Mouse (Mus musculus) myocyte (in vitro differentiated cells): Measurements from ENCODE around the gene Nr4a1. TPM values are rescaled to one million over a fixed set of nuclear protein-coding genes. Genes with fewer than 3 reads are reported as not detected.

ENCODE experiments used
- H3K27me3 ChIP-seq: one replicate; pipeline ENCODE4 v1.6.1; 2011; ENCODE audit not compliant: control insufficient read depth, insufficient read depth, insufficient read length
- H3K36me3 ChIP-seq: one replicate; pipeline ENCODE4 v1.6.1; 2011; ENCODE audit not compliant: control insufficient read depth, insufficient read depth
- H3K4me2 ChIP-seq: one replicate; pipeline ENCODE4 v1.6.1; 2011; ENCODE audit warnings: low read depth, control low read depth
- H3K4me3 ChIP-seq: one replicate; pipeline ENCODE4 v1.5.1; 2011; ENCODE audit warnings: mild to moderate bottlenecking, control low read depth, moderate library complexity
- H3K79me2 ChIP-seq: one replicate; pipeline ENCODE4 v1.6.1; 2011; ENCODE audit not compliant: control insufficient read depth, insufficient read depth
- H3ac ChIP-seq: one replicate; pipeline ENCODE4 v1.6.1; 2011; ENCODE audit not compliant: control insufficient read depth, insufficient read length
- CEBPB ChIP-seq: IDR thresholded peaks from 2 replicates; pipeline ENCODE4 v1.6.1; 2011; ENCODE audit warnings: mild to moderate bottlenecking, moderate library complexity; ENCODE audit not compliant: poor library complexity, insufficient read depth, severe bottlenecking
- E2F4 ChIP-seq: IDR thresholded peaks from one replicate; pipeline ENCODE4 v1.6.1; 2011; ENCODE audit warnings: mild to moderate bottlenecking, control low read depth, moderate library complexity; ENCODE audit not compliant: insufficient read depth
- MAX ChIP-seq: IDR thresholded peaks from one replicate; pipeline ENCODE4 v1.6.1; 2011; ENCODE audit warnings: low read depth, mild to moderate bottlenecking, control low read depth
- MYOD1 ChIP-seq, 3 experiments: IDR thresholded peaks; one replicate each; pipeline ENCODE4 v1.6.1; 2011; ENCODE audit warnings: control low read depth in 2 of 3, low read depth in 2 of 3, mild to moderate bottlenecking in 2 of 3, moderate library complexity in 1 of 3; ENCODE audit not compliant: insufficient read length in 2 of 3, control insufficient read depth in 1 of 3
- MYOG ChIP-seq, 3 experiments: IDR thresholded peaks; one replicate each; pipeline ENCODE4 v1.6.1; 2011; ENCODE audit warnings: control low read depth in 2 of 3, low read depth in 2 of 3, mild to moderate bottlenecking in 2 of 3; ENCODE audit not compliant: insufficient read length in 2 of 3, control insufficient read depth in 1 of 3, insufficient read depth in 1 of 3
- POLR2A ChIP-seq: IDR thresholded peaks from one replicate; pipeline ENCODE4 v1.6.1; 2011; ENCODE audit warnings: low read depth, mild to moderate bottlenecking, control low read depth, moderate library complexity; ENCODE audit not compliant: insufficient read length
- POLR2AphosphoS2 ChIP-seq: IDR thresholded peaks from one replicate; pipeline ENCODE4 v1.6.1; 2011; ENCODE audit warnings: low read depth, control low read depth; ENCODE audit not compliant: insufficient read length
- REST ChIP-seq: IDR thresholded peaks from one replicate; pipeline ENCODE4 v1.6.1; 2011; ENCODE audit warnings: mild to moderate bottlenecking, control low read depth, moderate library complexity; ENCODE audit not compliant: insufficient read depth, insufficient read length
- SRF ChIP-seq: IDR thresholded peaks from one replicate; pipeline ENCODE4 v1.6.1; 2011; ENCODE audit warnings: low read depth; ENCODE audit not compliant: control insufficient read depth, insufficient read length
- TCF12 ChIP-seq: IDR thresholded peaks from one replicate; pipeline ENCODE4 v1.6.1; 2011; ENCODE audit warnings: mild to moderate bottlenecking, control low read depth; ENCODE audit not compliant: poor library complexity, insufficient read depth, severe bottlenecking
- TCF3 ChIP-seq: IDR thresholded peaks from one replicate; pipeline ENCODE4 v1.6.1; 2011; ENCODE audit warnings: low read depth, control low read depth; ENCODE audit not compliant: insufficient read length
- USF1 ChIP-seq: IDR thresholded peaks from one replicate; pipeline ENCODE4 v1.6.1; 2011; ENCODE audit warnings: low read depth, mild to moderate bottlenecking, control low read depth, moderate library complexity
- polyA plus RNA-seq: library from polyadenylated mRNA; unstranded; fragments of >200 nt; fragmentation: generic; extraction: Trizol; gene quantifications from one replicate; pipeline ENCODE4 v1.2.1, GENCODE M21; 2012; ENCODE audit warnings: missing spikeins

Nr4a1 gene
- polyA plus RNA-seq, 1 experiment, result 15.3 TPM

DNA sequence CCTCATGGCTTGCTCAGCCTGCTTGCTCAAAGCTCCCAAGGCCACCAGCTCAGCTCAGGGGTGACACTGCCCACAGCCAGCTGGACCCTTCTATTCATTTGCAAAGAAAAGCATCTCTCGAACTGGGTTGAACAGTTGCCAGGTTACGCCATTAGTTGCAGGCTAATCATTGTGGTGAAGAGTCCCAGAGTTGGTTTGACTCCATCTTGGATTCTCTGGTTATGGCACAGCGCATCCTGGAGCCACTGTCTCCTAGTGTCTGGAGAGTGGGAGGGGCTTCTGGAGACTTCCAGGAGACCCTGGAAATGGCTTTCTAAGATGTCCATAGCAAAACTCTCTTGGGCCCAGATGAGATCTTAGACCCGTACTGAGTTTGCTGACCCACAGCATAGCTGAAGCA lies 61.3 kb downstream of the Nr4a1 start:
- TF ChIP-seq E2F4, result no peak
- no peak for TF ChIP-seq REST
- peak overlapping the region; percentile 2 for H3K4me3 ChIP-seq

GRCm38 (mm10) chr15:101315832-101316231 lies 61.8 kb downstream of the Nr4a1 start:
- peak overlapping the region; percentile 77 for H3K4me2 ChIP-seq
- H3K4me3 ChIP-seq, result peak overlapping the region; percentile 2
- H3K79me2 ChIP-seq, result no peaks in the 10 kb centered on the region
- TF ChIP-seq CEBPB (no peak), MYOD1 (IDR thresholded peaks at IDR 0.05; ENCODE audit: control insufficient read depth in 1 of 3, insufficient read length in 2 of 3, low read depth in 2 of 3) (no peak), USF1 (no peak), TCF12 (no peak), TCF3 (no peak), REST (no peak), SRF (no peak), E2F4 (no peak), MYOG (IDR thresholded peaks at IDR 0.05; ENCODE audit: control insufficient read depth in 1 of 3, insufficient read depth in 1 of 3, insufficient read length in 2 of 3, low read depth in 2 of 3) (no peak), POLR2A (no peak), MAX (no peak), POLR2AphosphoS2 (no peak)
- H3K36me3 ChIP-seq, result no peaks in the 10 kb centered on the region
- H3ac ChIP-seq, result no peak overlapping the region
- H3K27me3 ChIP-seq, result no peaks in the 10 kb centered on the region

More for the DNA sequence above, 61.3 kb downstream of the Nr4a1 start:
- H3K36me3 ChIP-seq, result no peaks in the 10 kb centered on the region
- no peaks in the 10 kb centered on the region for H3K79me2 ChIP-seq
- peak overlapping the region; percentile 77 for H3K4me2 ChIP-seq
- no peaks in the 10 kb centered on the region for H3K27me3 ChIP-seq
- H3ac ChIP-seq, result no peak overlapping the region

DNA sequence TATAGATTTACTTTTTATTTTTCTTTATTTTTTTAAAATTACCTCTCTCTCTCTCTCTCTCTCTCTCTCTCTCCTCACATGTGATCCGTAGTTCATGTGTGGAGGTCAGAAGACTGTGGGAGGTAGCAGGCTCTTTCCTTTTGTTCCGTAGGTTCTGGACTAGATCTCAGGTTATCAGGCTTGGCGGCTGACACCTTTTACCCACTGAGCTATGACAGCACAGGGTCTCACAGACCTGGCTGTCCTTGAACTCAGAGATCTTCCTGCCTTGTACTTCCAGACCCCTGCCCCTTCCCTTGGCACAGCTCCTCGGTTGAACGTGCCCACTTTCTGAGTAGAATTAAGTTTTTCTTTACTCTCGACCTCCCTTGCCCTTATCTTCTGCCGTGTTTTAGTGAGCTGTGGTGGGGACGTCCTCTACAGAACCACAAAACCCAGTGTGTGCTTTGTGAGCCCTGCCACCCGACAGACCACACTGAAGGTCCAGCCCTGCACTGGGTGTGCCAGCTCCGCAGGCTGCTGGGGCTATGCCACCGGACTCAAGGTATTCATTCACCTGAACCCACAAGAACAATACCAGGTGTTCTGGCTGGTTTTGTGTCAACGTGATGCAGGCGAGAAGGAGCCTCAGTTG lies 62.3 kb downstream of the Nr4a1 start:
- TF ChIP-seq MYOD1 (IDR thresholded peaks at IDR 0.05; ENCODE audit: control insufficient read depth in 1 of 3, insufficient read length in 2 of 3, low read depth in 2 of 3) (no peak), POLR2A (no peak), REST (no peak), POLR2AphosphoS2 (no peak), SRF (no peak), CEBPB (no peak), USF1 (no peak), TCF3 (no peak), TCF12 (no peak), MAX (no peak), E2F4 (no peak), MYOG (IDR thresholded peaks at IDR 0.05; ENCODE audit: control insufficient read depth in 1 of 3, insufficient read depth in 1 of 3, insufficient read length in 2 of 3, low read depth in 2 of 3) (no peak)
- Histone ChIP-seq H3K27me3 (no peaks in the 10 kb centered on the region), H3ac (no peak overlapping the region), H3K36me3 (no peaks in the 10 kb centered on the region), H3K4me3 (peak overlapping the region; percentile 2), H3K4me2 (peak overlapping the region; percentile 77), H3K79me2 (no peaks in the 10 kb centered on the region)

DNA sequence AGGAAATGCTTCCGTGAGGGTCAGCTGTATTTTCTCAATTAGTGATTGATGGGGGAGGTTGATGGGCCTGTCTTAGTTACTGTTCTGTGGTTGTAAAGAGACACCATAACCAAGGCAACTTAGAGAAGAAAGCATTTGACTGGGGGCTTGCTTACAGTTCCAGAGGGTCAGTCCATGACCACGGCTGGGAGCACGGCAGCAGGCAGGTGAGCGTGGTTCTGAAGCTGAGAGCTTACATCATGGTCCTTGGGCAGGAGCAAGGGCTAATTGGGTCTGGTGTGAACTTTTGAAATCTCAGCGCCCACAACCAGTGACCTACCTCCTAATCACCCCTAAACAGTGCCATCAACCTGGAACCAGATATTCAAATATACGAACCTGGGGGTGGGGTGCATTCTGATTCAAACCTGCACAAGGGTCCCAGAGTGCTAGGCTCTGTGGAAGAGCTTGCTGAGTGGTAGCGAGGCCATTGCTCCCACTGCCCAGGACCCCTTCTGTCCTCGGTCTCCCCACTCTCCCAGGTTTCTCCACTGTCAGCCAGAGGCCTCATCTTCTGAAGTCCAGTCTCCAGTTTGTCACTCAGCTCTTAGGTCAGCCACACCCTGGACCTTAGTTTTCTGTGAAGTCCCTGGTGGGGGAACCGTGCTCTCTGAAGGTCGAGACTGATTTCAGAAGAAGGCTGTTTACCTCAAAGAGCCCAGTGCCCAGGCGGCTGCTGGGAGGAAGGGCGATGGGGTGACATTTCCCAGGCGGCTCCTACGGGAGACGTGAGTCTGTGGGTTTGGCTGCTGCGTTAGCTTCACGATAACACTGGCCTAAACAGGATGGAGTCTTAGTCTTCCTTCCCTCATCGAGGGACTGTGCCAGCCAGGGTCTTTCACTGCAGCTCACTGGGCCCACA lies 63.1 kb downstream of the Nr4a1 start:
- Histone ChIP-seq H3K36me3 (no peaks in the 10 kb centered on the region), H3K79me2 (no peaks in the 10 kb centered on the region), H3K27me3 (no peaks in the 10 kb centered on the region), H3ac (no peak overlapping the region), H3K4me3 (no peak overlapping the region), H3K4me2 (no peak overlapping the region)
- no peak for TF ChIP-seq MYOG (IDR thresholded peaks at IDR 0.05; ENCODE audit: control insufficient read depth in 1 of 3, insufficient read depth in 1 of 3, insufficient read length in 2 of 3, low read depth in 2 of 3)
- TF ChIP-seq MAX, result no peak
- no peak for TF ChIP-seq MYOD1 (IDR thresholded peaks at IDR 0.05; ENCODE audit: control insufficient read depth in 1 of 3, insufficient read length in 2 of 3, low read depth in 2 of 3)
- no peak for TF ChIP-seq REST
- TF ChIP-seq TCF12, result no peak
- no peak for TF ChIP-seq TCF3
- no peak for TF ChIP-seq POLR2A
- no peak for TF ChIP-seq USF1
- TF ChIP-seq E2F4, result no peak
